Mouse (Mus musculus): ENCODE data around the gene Hoxb1.

Hoxb1 gene

DNA sequence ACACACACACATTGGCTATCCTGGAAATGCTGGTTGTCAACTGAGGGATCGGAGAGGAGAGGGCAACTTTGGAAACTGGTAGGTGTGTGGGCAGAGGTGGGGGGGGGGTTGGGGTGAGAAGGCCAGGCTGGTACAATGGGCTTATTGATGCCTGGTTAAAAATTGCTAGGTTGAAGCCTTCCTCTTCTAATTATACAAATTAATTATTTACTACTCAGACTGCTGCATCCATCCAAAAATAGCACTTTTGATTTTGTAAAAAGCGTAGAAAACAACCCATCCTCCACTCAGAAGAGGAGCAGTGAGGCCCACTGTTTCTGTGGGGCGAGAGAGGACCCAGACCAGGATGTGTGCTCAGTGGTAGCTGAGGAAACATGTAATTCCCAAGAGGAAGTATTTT is 30.6 kb upstream of the Hoxb1 start:
- no peak for DNase-seq

DNA sequence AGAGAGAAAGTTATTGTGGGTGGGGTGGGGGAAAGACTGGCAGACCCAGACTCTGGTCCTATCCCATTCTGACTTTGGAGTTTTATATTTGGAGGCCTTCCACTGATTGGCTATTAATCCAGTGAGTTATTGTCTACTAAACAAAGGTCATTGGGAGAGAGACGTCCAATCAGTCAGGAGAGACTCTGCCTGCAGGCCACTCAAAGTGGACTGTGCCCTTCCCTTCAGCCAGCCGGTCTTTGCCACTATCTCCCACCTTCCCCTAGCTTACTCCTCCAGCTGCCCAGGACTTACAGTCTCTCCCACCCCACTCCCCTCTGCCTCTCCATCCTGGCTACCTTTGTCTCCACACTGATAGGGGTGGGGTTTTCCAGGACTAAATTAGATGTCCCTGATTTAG is 29.0 kb upstream of the Hoxb1 start:
- DNase-seq, result no peak

DNA sequence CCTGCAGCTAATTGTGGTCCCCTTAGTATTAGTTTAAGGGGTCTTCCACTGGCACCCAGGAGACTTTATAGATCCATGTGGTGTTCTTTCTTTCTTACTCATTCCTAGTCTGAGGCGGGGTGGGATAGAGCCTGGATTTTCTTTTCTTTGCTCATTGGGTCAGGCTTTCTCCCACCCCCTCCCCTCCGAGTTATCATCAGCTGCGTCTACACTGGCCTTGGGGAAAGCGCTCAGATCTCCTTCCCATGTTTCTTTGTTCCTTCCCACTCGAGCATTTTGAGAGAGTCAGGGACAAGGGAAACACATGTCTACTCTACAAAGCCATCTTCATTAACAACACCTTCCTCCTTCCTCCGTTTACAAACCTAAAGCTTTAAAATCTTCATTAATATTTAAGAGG is 28.5 kb upstream of the Hoxb1 start:
- DNase-seq, result no peak

DNA sequence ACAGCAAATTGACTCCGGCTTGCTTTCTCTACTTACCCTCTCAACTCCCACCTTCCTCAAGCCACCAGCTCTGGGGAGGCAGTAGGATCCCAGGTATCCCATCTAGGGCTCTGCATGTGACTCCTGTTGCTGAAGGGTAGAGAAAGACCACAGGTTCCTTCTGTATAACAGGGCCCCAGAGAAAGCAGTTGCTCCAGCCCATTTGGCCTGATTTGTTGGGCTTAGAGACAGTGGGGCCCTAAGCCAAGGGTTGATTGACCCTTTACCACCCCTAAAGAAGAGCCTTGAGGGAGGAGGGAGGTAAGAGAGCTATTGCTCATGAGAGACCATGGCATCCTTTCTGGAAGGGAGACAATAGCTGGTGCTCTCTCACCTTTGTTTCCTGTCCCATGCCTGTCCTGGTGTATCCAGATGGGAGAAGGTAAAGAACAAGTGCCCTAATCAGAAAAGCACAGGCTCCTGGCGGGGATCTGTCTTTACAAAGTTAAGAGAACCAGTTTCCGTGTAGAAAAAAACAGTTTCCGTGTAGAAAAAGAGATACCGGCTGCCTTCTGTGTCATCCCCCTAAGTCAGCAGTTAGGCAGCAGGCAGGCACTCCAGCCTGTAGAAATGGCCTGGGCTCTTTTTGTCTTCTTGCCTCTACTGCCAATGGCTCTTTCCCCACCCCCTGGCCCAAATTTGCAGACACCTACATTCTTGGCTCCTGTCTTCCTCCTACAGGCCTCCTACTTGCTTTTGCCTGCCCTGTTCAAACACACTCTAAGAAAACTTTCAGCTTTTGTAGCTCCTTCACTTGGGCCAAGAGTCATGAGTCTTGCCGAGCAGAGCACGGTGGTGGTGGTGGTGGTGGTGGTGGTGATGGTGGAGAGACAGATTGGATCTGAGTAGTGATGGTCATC is 26.3 kb upstream of the Hoxb1 start:
- no peak for DNase-seq

DNA sequence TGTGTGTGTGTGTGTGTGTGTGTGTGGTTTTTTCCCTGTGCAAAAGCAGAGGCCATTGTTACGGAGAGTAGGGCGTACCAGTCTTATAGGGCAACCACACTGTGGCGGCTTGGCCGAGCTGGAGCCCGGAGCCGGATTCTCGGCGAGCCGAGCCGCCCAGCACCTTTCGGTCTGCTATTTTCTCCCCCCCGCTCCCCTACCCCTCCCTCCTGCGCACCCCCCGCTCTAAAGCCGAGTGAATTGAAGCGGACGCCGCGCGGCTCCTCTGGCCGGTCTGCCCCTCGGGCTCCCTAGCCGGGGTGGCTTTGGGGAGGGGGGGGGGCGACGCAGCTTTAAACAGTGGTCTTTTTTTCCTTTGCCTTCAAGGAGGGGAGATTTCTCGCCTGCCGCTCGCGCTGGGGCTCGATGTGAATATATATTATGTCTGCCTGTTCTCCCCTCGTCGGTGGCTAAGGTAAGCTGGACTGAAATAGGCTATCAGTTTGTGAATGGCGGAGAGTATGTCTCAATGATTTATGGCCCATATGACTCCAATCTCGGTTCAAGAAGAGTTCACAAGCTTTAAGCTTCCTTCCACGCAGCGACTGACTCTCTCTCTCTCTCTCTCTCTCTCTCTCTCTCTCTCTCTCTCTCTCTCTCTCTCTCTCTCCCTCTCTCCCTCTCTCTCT is 24.7 kb upstream of the Hoxb1 start:
- no peak for DNase-seq

DNA sequence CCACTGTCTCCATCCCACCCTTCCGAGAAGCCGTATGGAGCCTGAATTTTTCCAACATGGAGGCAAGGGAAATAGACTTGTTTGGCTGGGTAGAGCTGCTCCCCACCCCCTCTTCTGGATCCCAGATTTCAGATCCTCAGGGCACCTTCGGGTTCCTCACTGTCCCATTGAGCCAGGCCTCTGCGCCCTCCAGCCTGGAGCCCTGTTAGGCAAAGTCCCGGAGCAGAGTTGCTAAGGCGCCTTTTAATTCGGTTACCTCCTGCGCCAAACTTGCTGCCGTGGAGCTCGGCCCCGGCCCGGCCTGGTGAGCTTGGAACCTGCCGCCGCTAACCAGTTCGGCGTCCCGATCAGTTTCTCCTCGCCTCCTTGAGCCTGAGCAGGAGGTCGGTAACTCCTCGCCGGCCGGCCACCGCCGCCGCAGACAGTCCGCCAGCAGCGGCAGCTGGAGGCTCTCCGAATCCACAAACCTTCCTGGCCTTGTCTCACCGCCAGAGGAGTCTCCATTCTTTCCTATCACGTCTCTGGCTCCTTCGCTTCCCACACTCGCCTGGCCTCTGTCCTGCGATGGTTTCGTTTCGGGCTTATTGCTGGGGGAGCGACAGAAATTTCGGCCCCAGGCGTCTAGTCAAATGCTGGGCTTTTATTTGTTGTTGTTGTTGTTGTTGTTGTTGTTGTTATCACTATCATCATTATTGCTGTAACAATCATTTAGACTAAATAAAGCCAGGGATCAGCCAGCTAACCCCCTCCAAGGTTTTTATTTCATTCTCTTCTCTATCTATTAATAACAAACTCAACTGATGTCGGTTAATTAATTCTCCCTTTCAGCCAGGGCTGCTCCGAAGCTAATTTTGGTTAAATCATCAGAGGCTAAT is 23.6 kb upstream of the Hoxb1 start:
- no peak for DNase-seq

DNA sequence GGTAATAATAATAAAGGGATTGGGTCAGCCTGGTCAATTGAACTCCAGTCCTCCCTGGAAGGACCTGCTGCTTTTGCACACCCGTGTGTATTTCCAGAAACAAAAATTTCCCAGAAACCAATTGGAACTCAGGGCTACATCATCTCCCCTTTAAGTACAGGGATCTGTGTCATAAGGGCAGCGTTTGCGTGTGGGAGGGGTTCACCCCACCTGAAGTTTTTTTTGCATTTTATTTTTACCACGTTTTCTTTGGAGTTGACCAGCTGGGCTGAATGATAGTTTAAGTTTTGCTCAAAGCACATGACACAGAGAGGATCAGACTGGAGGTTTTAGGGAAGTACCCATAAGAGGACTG is 23.0 kb upstream of the Hoxb1 start:
- DNase-seq, result no peak

DNA sequence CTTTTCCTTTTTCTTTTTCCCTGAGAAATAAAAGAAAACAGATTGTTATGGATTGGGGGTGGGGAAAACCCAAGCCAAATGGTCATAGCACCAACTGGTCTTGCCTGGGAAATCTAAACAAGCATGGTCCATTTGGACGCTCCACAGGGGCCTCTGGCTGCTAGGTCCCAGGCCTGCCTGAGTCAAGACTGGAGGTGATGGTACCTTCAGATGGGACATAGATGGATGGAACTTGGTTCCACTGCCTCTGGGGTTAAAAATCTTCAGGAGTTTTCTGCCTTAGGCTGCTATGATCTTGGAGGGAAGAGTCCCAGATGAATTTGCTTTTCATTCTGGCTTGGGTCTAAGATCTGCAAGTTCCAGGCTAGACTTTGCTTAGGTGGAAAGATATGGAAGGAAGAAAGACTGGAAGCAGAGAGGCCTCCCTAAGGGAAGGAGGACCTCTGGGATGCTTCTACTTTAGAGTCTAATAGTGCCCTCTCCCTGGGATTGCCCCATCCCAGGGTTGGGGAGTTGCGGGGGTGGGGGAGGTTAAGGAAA is 22.3 kb upstream of the Hoxb1 start:
- no peak for DNase-seq

DNA sequence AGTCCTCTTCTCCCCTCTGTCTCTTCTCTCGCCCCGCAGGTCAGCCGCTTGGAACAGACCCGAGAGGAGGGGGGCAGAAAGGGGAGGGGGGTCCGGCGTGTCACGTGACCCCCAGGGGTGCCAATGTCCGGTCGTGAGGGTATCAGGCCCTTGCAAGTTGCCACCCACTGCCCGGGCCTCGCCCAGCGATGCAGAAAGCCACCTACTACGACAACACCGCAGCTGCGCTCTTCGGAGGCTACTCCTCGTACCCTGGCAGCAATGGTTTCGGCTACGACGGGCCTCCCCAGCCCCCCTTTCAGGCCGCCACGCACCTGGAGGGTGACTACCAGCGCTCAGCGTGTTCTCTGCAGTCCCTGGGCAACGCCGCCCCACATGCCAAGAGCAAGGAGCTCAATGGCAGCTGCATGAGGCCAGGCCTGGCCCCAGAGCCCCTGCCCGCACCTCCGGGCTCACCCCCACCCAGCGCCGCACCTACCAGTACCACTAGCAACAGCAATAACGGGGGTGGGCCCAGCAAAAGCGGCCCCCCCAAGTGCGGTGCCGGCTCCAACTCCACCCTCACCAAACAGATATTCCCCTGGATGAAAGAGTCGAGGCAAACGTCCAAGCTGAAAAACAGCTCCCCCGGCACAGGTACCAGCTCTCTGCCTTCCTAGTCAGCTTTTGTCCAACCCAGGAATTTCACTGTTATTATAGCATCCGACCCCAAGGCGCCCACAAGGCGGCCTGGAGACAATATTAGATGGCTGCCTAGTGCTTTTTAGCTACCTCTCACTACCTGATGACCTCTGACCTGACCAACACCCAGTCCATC is 21.3 kb upstream of the Hoxb1 start:
- no peak for DNase-seq

DNA sequence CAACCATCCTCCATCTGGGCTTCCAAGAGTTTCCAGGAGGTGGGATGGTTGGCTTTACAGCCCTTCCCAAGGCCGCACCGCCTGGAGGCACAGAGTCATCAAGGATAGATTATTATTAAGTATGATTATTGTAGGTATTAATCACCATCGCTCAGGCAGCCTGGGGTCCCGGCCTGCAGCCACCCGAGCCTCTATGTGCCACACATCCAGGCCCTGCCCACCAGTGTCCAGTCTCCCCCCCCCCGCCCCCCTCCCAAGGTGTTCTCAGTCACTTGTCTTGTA is 20.7 kb upstream of the Hoxb1 start:
- no peak for DNase-seq

DNA sequence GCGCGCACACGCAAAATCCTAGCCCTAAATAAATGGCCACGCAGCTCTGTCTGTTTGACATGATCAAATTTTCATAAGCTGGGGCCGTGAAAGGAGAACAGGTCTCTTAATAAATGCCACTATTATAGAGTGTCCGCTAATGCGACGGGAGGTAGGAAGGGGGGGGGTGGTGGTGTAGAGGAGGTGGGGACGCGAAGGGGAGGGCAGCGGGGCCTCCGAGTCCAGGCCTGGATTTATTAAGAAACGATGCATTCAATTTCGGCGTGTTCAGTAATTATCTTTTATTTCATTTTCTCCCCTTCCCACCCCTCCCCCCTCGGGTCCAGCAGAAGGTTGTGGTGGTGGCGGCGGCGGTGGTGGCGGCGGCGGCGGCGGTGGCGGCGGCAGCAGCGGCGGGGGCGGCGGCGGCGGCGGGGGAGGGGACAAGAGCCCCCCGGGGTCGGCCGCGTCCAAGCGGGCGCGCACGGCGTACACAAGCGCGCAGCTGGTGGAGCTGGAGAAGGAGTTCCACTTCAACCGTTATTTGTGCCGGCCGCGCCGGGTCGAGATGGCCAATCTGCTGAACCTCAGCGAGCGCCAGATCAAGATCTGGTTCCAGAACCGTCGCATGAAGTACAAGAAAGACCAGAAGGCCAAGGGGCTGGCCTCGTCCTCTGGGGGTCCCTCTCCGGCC is 20.2 kb upstream of the Hoxb1 start:
- DNase-seq, result no peak

DNA sequence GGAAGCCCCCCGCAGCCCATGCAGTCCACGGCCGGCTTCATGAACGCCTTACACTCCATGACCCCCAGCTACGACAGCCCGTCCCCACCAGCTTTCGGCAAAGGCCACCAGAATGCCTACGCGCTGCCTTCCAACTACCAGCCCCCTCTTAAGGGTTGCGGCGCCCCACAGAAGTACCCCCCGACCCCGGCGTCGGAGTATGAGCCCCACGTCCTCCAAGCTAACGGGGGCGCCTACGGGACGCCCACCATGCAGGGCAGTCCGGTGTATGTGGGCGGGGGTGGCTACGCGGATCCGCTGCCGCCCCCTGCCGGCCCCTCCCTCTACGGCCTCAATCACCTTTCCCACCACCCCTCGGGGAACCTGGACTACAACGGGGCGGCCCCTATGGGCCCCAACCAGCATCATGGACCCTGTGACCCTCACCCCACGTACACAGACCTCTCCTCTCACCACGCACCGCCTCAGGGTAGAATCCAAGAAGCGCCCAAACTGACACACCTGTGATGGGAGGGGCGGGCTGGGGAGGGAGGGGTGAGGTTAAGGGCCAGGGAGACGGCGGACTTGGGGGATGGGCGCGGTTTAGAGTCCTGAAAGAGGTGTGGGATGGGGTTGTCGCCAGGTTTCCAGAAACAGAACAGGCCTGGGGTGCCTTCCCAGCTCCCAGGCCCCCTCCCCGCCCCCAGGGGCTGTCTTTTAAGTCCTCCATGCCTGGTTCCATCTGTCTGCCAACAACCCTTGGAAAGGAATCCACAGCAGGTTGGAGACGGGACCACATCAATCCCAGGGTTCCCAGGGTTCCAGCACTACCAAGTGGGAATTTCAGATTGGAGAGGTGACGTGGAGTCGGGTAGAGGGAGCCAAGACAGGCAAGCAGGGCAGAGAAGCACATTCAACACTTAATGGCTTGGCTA is 19.4 kb upstream of the Hoxb1 start:
- DNase-seq, result no peak

DNA sequence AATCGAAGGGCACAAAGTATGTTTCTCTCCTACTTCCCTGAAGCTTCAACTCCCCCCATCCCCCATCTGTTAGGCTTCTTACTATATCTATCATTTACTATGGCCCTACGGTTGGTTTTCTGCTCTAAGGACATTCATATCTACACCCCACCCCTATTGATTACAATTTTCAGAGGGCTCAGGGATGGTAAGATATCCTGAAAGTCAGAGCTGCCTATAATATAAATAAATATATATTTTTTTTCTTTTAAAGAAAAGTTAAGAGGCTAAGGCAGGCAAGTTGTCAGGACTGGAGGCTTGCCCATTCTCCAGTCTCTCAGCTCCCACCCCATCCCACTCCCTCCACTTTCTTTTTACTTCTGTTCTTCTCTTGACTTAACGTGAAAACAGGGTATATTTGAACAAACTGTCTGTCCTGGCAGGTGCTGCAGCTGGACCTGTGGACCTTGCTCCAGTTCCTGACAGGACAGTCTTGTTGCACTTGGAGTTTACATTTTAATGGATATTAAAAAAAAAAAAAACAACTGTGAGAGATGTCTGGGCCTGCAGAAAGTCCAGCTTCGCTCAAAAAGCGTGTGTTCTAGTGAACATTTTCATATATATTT is 18.5 kb upstream of the Hoxb1 start:
- no peak for DNase-seq

DNA sequence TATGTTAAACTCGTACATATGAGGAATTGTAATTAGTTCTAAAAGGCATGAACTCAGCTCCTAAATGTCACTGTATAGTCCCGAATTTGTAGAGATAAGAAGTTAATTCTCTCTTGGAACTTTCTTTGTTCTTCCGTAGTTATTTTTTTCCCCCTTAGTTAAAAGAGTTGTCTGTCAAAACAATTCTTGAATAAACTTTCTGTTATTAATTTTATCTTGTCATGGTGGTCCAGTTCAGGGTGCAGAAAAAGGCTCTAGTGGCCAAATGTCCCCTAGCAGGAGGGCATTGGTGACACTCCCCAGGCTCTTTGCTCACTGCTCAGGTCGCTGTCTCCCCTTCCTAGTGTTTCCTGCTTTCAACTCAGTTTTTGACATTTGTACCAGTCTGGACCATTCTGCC is 17.8 kb upstream of the Hoxb1 start:
- DNase-seq, result no peak

DNA sequence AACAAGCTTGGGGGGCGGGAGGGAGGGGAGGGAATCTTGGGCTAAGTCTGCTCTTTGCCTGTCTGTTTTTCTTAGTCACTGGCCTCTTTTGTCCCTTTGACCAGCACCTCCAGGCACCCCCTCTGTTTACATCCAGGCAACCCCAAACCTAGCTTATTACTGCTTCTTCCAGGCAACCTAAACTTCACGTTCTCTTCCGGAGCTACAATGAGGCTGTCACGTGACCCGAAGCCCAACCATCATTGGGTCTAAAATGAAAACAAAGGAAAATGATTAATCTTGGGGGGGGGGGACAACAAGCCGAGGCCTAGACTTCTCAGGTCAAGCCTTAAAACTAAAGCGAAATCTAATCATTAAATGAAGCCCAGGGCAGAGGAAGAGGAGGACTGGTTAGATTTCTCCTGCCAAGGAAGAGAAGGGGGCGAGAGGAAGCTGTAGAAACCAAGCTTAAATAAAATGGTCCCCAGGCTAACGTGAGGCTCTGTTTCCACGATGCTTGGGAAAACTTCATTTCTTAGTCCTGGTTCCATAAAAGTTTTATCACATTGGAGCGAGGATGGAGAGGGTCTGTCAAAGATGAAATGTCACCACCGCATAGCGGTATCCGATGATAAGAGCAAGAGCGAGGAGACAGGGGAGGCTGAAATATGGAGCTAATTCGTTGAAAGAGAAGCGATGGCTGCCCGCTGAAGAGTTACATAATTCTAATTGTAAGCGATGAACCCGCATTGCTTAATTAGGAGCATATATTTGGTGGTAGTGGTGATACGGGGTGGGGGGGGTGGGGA is 17.2 kb upstream of the Hoxb1 start:
- DNase-seq, result no peak

DNA sequence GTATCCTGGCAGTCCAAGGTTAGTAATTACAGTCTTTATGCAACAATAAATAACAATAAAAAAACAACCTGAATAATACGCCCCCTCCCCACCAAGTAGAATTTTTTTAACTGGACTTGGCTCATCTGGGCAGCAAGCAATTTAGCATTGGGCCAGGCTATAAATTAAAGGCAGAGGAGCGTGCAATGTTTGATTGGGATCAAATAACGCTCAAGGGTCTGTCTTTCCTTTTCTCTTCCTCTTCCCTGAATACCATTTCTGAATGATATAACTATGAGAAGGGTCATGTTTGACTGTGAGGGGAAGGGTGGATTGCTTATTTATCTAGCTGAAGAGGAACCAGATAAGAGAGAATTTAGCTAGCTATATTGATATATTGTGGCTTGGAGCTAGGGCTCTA is 16.6 kb upstream of the Hoxb1 start:
- no peak for DNase-seq

DNA sequence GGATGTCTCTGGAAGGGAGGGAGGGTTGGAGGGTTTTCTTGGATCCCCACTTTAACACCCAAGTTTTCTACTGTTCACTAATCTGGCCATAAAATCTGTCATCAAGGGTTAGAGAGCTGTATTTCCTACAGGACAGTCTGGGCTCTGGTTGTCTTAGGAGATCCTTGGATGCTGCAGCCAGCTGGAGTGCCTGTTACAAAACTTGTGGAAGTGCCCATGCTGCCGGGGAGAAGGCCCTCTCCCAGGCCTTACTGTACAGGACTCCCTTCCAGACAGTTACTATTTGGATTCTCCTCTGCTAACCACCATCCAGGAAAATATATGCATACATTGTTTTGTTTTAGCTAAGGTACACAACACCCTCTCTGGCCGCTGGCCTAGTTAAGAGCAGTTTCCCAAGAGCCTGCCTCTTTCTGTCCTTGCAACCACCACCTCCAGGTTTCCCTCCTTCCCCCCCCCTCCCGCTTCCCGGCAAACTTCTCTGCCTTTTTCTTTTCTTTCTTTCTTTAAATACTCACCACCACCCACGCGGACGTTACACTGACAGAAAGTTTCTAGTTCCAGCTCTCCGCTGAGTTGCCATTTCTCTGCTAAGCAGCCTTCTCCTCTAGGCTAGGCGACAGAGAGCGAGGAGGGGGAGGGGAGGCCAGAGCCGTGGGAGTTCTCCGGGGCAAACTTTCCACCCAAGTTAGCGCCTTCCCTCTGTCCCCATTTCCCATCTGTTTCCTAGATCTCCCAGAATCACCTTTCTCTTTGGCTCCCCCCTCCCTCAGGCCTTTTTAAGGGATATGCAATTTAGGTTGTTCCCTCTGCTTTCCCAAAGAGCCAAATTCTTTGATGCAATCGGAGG is 15.8 kb upstream of the Hoxb1 start:
- no peak for DNase-seq

DNA sequence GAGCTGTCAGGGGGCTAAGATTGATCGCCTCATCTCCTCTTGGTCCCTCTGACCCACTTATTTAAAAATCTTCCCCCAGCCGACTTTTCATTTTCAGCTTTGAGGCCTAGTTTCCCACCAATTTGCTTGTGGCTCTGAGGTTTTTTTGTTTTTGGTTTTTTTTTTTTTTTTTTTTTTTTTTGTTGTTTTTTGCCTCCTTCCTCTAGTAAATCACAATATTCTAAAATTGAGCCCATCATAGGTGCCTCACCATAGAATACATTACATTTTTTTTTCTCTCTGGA is 15.3 kb upstream of the Hoxb1 start, which contains the start of gene Hoxb2:
Hoxb2 (plus strand) TSS at position 185 of the 284 bp plus-strand sequence.
- no peak for DNase-seq

DNA sequence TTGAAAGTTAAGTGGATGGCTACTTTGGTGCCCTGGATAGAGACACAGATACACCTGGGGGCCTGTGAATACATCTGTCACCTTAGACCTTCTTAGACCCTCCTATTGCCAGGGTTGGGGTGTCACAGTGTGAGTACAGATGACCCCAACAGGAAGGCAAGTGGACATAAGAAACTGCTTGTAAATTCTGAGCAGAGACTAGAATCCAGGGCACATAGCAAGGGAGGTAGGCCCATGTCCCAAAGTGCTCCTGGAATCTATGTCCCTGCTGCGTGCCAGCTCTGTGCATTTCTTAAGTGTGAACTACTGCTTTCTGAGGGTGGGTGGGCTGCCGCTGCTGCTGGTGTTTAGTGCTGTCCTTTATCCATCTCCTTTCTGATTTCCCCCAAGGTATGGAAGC is 14.8 kb upstream of the Hoxb1 start:
- no peak for DNase-seq

All from cerebellum, adult 9-10 months (tissue).